Mouse (Mus musculus): Measurements from ENCODE around the gene Rsrc1. TPM values are rescaled to one million over a fixed set of nuclear protein-coding genes. Genes with fewer than 3 reads are reported as not detected.
A peak's percentile ranks its signal among the peaks of the same experiment; 100 is the strongest.

Rsrc1 gene
- 54.6 and 54.7 TPM in 2 replicates for polyA plus RNA-seq (2016; fragmentation: Nextera tagmentation; extraction: Ambion mirVana)

- Histone ChIP-seq H3K36me3 (peaks cover 17% of the 10 kb centered on the region), H3K4me3 (peak within 1 kb of the TSS; percentile 73), H3K4me1 (peaks cover 49% of the 10 kb centered on the region), H3K9me3 (replicated peaks) (no peaks in the 10 kb centered on the region), H3K27ac (peak within 1 kb of the TSS; percentile 99), H3K27me3 (ENCODE audit: low read depth, poor library complexity, severe bottlenecking) (peaks cover 43% of the 10 kb centered on the region; the same call in 1 of the 2 replicates)
- WGBS, result 0% methylated on average over 57 of the region's 62 CpGs
- peak; percentile 82 for DNase-seq (ENCODE audit: low spot score)
These were observed at the start of gene Rsrc1 for GRCm38 (mm10) chr3:66981101-66981661. TSS of gene Rsrc1 (plus strand) at chr3:66981390.

- Histone ChIP-seq H3K27ac (peak overlapping the region; percentile 68), H3K36me3 (no peaks in the 10 kb centered on the region), H3K9me3 (replicated peaks) (no peaks in the 10 kb centered on the region), H3K4me3 (no peak overlapping the region), H3K27me3 (ENCODE audit: low read depth, poor library complexity, severe bottlenecking) (no peaks in the 10 kb centered on the region), H3K4me1 (peaks cover 38% of the 10 kb centered on the region)
- WGBS, result 22% methylated on average over 10 of the region's 10 CpGs
- DNase-seq (ENCODE audit: low spot score), result peak; percentile 65
These were observed 41.5 kb upstream of the Rsrc1 start for GRCm38 (mm10) chr3:66939675-66940074.

DNA sequence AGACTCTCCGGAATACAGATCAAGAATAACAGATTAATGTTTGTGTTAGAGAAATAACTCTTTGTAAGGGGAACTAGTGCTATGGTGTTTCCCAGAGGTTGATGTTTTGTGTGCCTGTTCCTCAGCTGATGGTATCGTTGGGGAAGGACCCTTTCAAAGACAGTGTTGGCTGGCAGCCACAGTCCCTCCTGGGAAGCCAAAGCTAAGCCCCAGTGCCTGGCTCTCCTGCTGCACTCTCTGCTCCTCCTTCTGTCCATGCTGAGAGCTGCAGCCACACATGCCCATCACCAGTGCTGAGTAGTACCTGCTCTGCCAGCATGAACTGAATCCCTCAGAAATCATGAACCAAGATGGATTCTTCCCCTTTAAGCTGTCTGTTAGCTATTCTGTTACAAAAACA lies 26.1 kb upstream of the Rsrc1 start:
- no peak for DNase-seq (ENCODE audit: low spot score)
- H3K36me3 ChIP-seq, result no peaks in the 10 kb centered on the region
- no peaks in the 10 kb centered on the region for H3K9me3 ChIP-seq (replicated peaks)
- H3K27ac ChIP-seq, result no peak overlapping the region
- 79% methylated on average over 2 of the region's 2 CpGs for WGBS
- H3K4me3 ChIP-seq, result no peak overlapping the region
- H3K27me3 ChIP-seq (ENCODE audit: low read depth, poor library complexity, severe bottlenecking), result no peaks in the 10 kb centered on the region
- H3K4me1 ChIP-seq, result peaks cover 5% of the 10 kb centered on the region; the same call in 1 of the 2 replicates

GRCm38 (mm10) chr3:66959972-66960371 lies 21.2 kb upstream of the Rsrc1 start:
- Histone ChIP-seq H3K27me3 (ENCODE audit: low read depth, poor library complexity, severe bottlenecking) (no peaks in the 10 kb centered on the region), H3K4me3 (no peak overlapping the region), H3K9me3 (replicated peaks) (no peaks in the 10 kb centered on the region), H3K4me1 (peaks cover 21% of the 10 kb centered on the region), H3K27ac (no peak overlapping the region), H3K36me3 (no peaks in the 10 kb centered on the region)
- 74% methylated on average over 5 of the region's 5 CpGs for WGBS
- DNase-seq (ENCODE audit: low spot score), result no peak

- no peaks in the 10 kb centered on the region for H3K9me3 ChIP-seq (replicated peaks)
These were observed 16.3 kb upstream of the Rsrc1 start for GRCm38 (mm10) chr3:66964884-66965283.

DNA sequence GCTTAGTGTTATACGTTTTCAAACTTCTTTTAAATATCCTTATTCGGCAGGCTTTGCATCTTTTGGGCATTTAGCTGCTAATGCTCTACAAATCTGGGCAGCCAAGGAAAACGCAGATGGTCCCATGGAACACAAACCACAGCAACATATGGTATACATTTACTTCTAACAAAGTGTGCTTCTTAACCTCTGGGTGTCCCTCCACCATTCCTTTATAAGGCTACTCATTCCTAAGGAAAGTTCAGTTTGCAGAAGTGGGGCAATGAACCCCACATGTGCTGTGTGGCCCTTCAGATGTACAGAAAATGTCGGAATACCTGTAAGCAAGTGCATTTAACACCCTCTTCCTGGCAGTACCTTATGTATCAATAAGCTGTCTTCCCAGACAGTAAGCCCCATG lies 13.7 kb upstream of the Rsrc1 start:
- Histone ChIP-seq H3K27ac (peak overlapping the region; percentile 50), H3K4me3 (no peak overlapping the region), H3K27me3 (ENCODE audit: low read depth, poor library complexity, severe bottlenecking) (peaks cover 27% of the 10 kb centered on the region), H3K9me3 (replicated peaks) (no peaks in the 10 kb centered on the region), H3K4me1 (peaks cover 71% of the 10 kb centered on the region), H3K36me3 (peaks cover 8% of the 10 kb centered on the region)
- DNase-seq (ENCODE audit: low spot score), result peak; percentile 42
- 32% methylated on average over 4 of the region's 4 CpGs for WGBS

More at GRCm38 (mm10) chr3:66964884-66965283, 16.3 kb upstream of the Rsrc1 start:
- Histone ChIP-seq H3K27me3 (ENCODE audit: low read depth, poor library complexity, severe bottlenecking) (peaks cover 3% of the 10 kb centered on the region), H3K36me3 (no peaks in the 10 kb centered on the region), H3K4me3 (no peak overlapping the region), H3K27ac (peak overlapping the region; percentile 72), H3K4me1 (peaks cover 52% of the 10 kb centered on the region)
- whole genome bisulfite sequencing, result 42% methylated on average over 3 of the region's 3 CpGs
- DNase-seq (ENCODE audit: low spot score), result no peak

- H3K27me3 ChIP-seq (ENCODE audit: low read depth, poor library complexity, severe bottlenecking), result peaks cover 52% of the 10 kb centered on the region
- WGBS, result 4% methylated on average over 10 of the region's 10 CpGs
These were observed 10.9 kb upstream of the Rsrc1 start for GRCm38 (mm10) chr3:66970261-66970660.

GRCm38 (mm10) chr3:66970661-66971331 lies 10.4 kb upstream of the Rsrc1 start:
- DNase-seq (ENCODE audit: low spot score), result peak; percentile 73
- under 1% methylated on average over 29 of the region's 29 CpGs for WGBS
- no peaks in the 10 kb centered on the region for H3K9me3 ChIP-seq (replicated peaks)
- peaks cover 36% of the 10 kb centered on the region for H3K36me3 ChIP-seq
- H3K27ac ChIP-seq, result peak overlapping the region; percentile 80
- H3K4me1 ChIP-seq, result peaks cover 77% of the 10 kb centered on the region
- H3K4me3 ChIP-seq, result peak overlapping the region; percentile 39
- H3K27me3 ChIP-seq (ENCODE audit: low read depth, poor library complexity, severe bottlenecking), result peaks cover 52% of the 10 kb centered on the region

More at GRCm38 (mm10) chr3:66970261-66970660, 10.9 kb upstream of the Rsrc1 start:
- Histone ChIP-seq H3K4me1 (peaks cover 80% of the 10 kb centered on the region), H3K36me3 (peaks cover 33% of the 10 kb centered on the region), H3K27ac (peak overlapping the region; percentile 80), H3K4me3 (peak overlapping the region; percentile 39), H3K9me3 (replicated peaks) (no peaks in the 10 kb centered on the region)
- peak; percentile 40 for DNase-seq (ENCODE audit: low spot score)

DNA sequence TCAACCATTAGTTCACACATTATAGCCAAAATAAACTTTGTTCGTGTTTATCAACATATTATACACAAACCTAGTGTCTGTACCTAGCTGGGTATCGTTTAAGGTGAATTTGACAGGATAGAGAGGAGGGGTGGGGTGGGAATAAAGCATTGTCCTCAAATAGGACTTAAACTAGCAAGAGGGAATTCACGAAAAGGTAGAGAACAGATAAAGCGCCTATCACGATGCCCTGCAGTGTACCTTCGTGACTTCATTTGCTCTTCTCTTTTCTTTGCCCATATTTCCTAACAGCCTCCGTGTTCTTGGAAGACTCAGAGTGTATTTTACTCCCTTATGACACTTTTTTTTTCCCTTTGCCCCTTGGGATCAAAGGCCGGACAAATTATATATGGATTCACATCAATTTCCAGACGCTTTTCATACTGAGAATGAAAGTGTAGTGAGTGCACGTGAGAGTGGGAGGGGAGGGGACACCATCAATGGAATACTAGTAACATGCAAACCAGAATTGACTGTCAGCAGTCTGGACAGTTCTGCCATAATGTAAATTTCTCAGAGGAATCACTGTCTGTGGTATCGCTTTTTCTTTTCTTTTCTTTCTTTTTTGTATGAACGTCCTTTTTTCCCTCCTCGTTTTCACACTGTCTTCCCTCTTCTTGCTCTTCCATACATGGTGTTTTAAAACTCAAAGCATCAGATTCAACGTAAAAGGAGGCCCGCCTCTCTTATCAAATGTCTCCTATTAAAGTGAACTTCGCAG lies 8.8 kb upstream of the Rsrc1 start:
- H3K4me1 ChIP-seq, result peaks cover 74% of the 10 kb centered on the region
- WGBS, result 6% methylated on average over 16 of the region's 16 CpGs
- DNase-seq (ENCODE audit: low spot score), result no peak
- no peaks in the 10 kb centered on the region for H3K9me3 ChIP-seq (replicated peaks)
- H3K4me3 ChIP-seq, result peak overlapping the region; percentile 73
- peak overlapping the region; percentile 87 for H3K27ac ChIP-seq
- peaks cover 46% of the 10 kb centered on the region for H3K36me3 ChIP-seq
- peaks cover 57% of the 10 kb centered on the region for H3K27me3 ChIP-seq (ENCODE audit: low read depth, poor library complexity, severe bottlenecking)

GRCm38 (mm10) chr3:66973391-66973943 lies 7.7 kb upstream of the Rsrc1 start:
- no peaks in the 10 kb centered on the region for H3K9me3 ChIP-seq (replicated peaks)
- peak; percentile 87 for DNase-seq (ENCODE audit: low spot score)
- under 1% methylated on average over 59 of the region's 59 CpGs for WGBS
- peaks cover 47% of the 10 kb centered on the region for H3K36me3 ChIP-seq
- H3K27ac ChIP-seq, result peak overlapping the region; percentile 87
- H3K4me1 ChIP-seq, result peaks cover 71% of the 10 kb centered on the region
- peak overlapping the region; percentile 73 for H3K4me3 ChIP-seq
- H3K27me3 ChIP-seq (ENCODE audit: low read depth, poor library complexity, severe bottlenecking), result peaks cover 64% of the 10 kb centered on the region

DNA sequence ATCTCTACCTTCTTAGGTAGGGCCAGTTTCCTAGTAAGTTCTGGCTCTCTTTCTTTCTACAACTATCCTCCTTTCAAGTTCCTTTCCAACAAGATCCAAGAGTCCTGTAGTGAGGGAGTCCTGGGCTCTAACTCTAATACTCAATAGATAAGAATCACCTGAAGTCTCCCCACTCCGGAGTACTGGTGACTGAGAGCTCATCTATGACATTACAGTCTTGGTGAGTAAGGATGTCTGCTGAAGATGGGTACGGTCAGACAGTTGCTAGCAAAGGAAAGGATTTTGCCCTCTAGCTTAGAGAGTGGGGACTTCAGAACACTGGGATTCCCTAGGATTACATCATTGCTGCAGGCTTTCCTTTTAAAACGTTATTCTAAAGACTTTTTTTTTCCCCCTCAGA lies 6.7 kb upstream of the Rsrc1 start:
- H3K4me1 ChIP-seq, result peaks cover 80% of the 10 kb centered on the region
- no peak for DNase-seq (ENCODE audit: low spot score)
- H3K36me3 ChIP-seq, result peaks cover 55% of the 10 kb centered on the region
- no peaks in the 10 kb centered on the region for H3K9me3 ChIP-seq (replicated peaks)
- peak overlapping the region; percentile 87 for H3K27ac ChIP-seq
- peaks cover 74% of the 10 kb centered on the region for H3K27me3 ChIP-seq (ENCODE audit: low read depth, poor library complexity, severe bottlenecking)
- WGBS, result 13% methylated on average over 3 of the region's 3 CpGs
- peak overlapping the region; percentile 73 for H3K4me3 ChIP-seq

DNA sequence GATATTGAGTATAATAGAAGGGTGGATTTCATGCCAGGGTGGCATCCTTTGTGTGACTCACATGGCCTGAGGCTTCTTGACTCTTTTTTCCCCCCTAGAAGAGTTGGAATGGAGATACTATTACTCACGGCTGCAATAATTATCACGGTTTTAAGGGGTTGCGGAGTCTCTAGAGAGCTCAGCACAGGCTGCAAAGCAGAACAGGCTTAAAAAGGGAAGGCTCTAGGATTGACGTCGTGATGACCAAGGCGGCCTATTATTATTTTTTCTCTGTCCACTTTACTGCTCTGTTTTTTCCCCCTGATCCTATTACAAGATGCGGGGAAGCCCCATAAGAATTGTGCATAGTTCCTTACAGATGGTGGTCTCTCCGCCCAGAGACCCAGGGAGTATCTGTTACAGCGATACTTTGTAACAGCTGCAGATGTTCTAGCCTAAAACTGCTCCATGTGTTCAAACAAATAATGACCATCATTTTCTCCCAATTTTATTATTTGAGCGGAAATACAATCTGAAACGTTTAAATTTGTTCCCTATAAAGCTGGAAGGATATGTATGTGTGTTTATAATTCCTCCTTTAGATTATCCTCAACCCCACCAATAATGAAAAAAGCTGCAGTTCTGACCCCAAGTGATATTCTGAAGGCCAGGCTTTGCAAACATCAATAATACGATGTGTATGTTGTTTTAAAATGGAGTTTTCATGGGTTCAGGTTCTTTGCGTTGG lies 4.1 kb upstream of the Rsrc1 start:
- WGBS, result 3% methylated on average over 13 of the region's 13 CpGs
- peak; percentile 47 for DNase-seq (ENCODE audit: low spot score)
- peak overlapping the region; percentile 73 for H3K4me3 ChIP-seq
- H3K4me1 ChIP-seq, result peaks cover 70% of the 10 kb centered on the region
- H3K36me3 ChIP-seq, result peaks cover 52% of the 10 kb centered on the region
- no peaks in the 10 kb centered on the region for H3K9me3 ChIP-seq (replicated peaks)
- peak overlapping the region; percentile 99 for H3K27ac ChIP-seq
- H3K27me3 ChIP-seq (ENCODE audit: low read depth, poor library complexity, severe bottlenecking), result peaks cover 61% of the 10 kb centered on the region

All from limb, embryonic 10.5 days (tissue).